ENCODE assay signal across 12 mouse cellular contexts in genomic region chr8:83576921-83577320, GRCm38 (mm10). TPM values are rescaled to one million over a fixed set of nuclear protein-coding genes. Genes with fewer than 3 reads are reported as not detected.
DNase-seq lines count a peak whose midpoint lies in the region; ATAC-seq and TF ChIP-seq lines count a peak whose summit lies in the region.
"Had no signal": no experiment of that assay in that cellular context is flagged by ENCODE, and none has a peak within 500 bp of the region (broad histone marks: within the 10 kb centered on the region; RNA-seq: fewer than 3 reads in every experiment).

No protein-coding gene starts in this region.

- no peak overlapping the region for H3K4me3 ChIP-seq in forebrain, embryonic 10.5 days
- H3K4me3 ChIP-seq in forebrain, embryonic 13.5 days = no peak overlapping the region
- no peak overlapping the region for H3K4me3 ChIP-seq in lung, embryonic 14.5 days (ENCODE audit: low read depth, low read length)
- H3K4me3 ChIP-seq in heart, embryonic 15.5 days = peak overlapping the region; percentile 12
- no peak overlapping the region for H3K4me3 ChIP-seq in liver, postnatal 0 days (ENCODE audit: low read depth, low read length)
- H3K4me3 ChIP-seq in midbrain, embryonic 16.5 days (ENCODE audit: low read depth, low read length) = no peak overlapping the region
- H3K4me3 ChIP-seq: hindbrain, embryonic 15.5 days had no signal

- H3K27me3 ChIP-seq in forebrain, embryonic 10.5 days (ENCODE audit: poor library complexity, severe bottlenecking) = no peaks in the 10 kb centered on the region
- H3K27me3 ChIP-seq in forebrain, embryonic 13.5 days = no peaks in the 10 kb centered on the region
- no peaks in the 10 kb centered on the region for H3K27me3 ChIP-seq in lung, embryonic 14.5 days (ENCODE audit: insufficient read depth, low read length)
- H3K27me3 ChIP-seq in heart, embryonic 15.5 days = no peaks in the 10 kb centered on the region
- H3K27me3 ChIP-seq in liver, postnatal 0 days (ENCODE audit: insufficient read depth, low read length) = no peaks in the 10 kb centered on the region
- H3K27me3 ChIP-seq in midbrain, embryonic 16.5 days (ENCODE audit: control insufficient read depth, insufficient read depth, low read depth, low read length) = no peaks in the 10 kb centered on the region
- H3K27me3 ChIP-seq: hindbrain, embryonic 15.5 days had no signal

- peak overlapping the region; percentile 26; the same call in 1 of the 2 replicates for H3K27ac ChIP-seq in forebrain, embryonic 10.5 days
- no peak overlapping the region for H3K27ac ChIP-seq in forebrain, embryonic 13.5 days
- peak overlapping the region; percentile 95 for H3K27ac ChIP-seq in lung, embryonic 14.5 days (ENCODE audit: low read depth)
- H3K27ac ChIP-seq in heart, embryonic 15.5 days = peak overlapping the region; percentile 97
- H3K27ac ChIP-seq in liver, postnatal 0 days (ENCODE audit: low read depth) = peak overlapping the region; percentile 19; the same call in 1 of the 2 replicates
- H3K27ac ChIP-seq in midbrain, embryonic 16.5 days (ENCODE audit: low read length) = no peak overlapping the region
- H3K27ac ChIP-seq: hindbrain, embryonic 15.5 days; liver, embryonic 14.5 days had no signal

- no peak for ATAC-seq in forebrain, embryonic 13.5 days
- no peak for ATAC-seq in lung, embryonic 14.5 days (ENCODE audit: insufficient read depth)
- no peak for ATAC-seq in heart, embryonic 15.5 days (replicated peaks; ENCODE audit: insufficient number of reproducible peaks, insufficient read depth, low FRiP score, low read depth)
- no peak for ATAC-seq in liver, postnatal 0 days
- no peak for ATAC-seq in midbrain, embryonic 16.5 days

- H3K36me3 ChIP-seq in forebrain, embryonic 10.5 days (replicated peaks) = peaks cover 73% of the 10 kb centered on the region
- H3K36me3 ChIP-seq in forebrain, embryonic 13.5 days (ENCODE audit: poor library complexity, severe bottlenecking) = peaks cover 32% of the 10 kb centered on the region
- H3K36me3 ChIP-seq in lung, embryonic 14.5 days (ENCODE audit: insufficient read depth) = peaks cover 29% of the 10 kb centered on the region
- H3K36me3 ChIP-seq in heart, embryonic 15.5 days = peaks cover 7% of the 10 kb centered on the region
- H3K36me3 ChIP-seq in liver, postnatal 0 days (replicated peaks; ENCODE audit: insufficient read depth, low read length) = peaks cover 16% of the 10 kb centered on the region
- H3K36me3 ChIP-seq in midbrain, embryonic 16.5 days (ENCODE audit: control insufficient read depth, insufficient read depth, low read length) = peaks cover 4% of the 10 kb centered on the region

- TF ChIP-seq EP300 in liver, postnatal 0 days (IDR thresholded peaks at IDR 0.05; ENCODE audit: low read depth) = no peak

- H3K9ac ChIP-seq in forebrain, embryonic 13.5 days = no peak overlapping the region
- H3K9ac ChIP-seq in lung, embryonic 14.5 days = peak overlapping the region; percentile 28; the same call in 1 of the 2 replicates
- peak overlapping the region; percentile 47 for H3K9ac ChIP-seq in heart, embryonic 15.5 days
- no peak overlapping the region for H3K9ac ChIP-seq in liver, postnatal 0 days (replicated peaks)
- no peak overlapping the region for H3K9ac ChIP-seq in midbrain, embryonic 16.5 days (ENCODE audit: low read depth, low read length)
- H3K9ac ChIP-seq: hindbrain, embryonic 15.5 days; liver, embryonic 14.5 days had no signal

- no peak overlapping the region for H3K4me2 ChIP-seq in forebrain, embryonic 13.5 days
- H3K4me2 ChIP-seq in lung, embryonic 14.5 days = peak overlapping the region; percentile 31; the same call in 1 of the 2 replicates
- H3K4me2 ChIP-seq in heart, embryonic 15.5 days = peak overlapping the region; percentile 48
- H3K4me2 ChIP-seq in liver, postnatal 0 days (ENCODE audit: low read depth, low read length) = no peak overlapping the region
- H3K4me2 ChIP-seq in midbrain, embryonic 16.5 days (ENCODE audit: low read length) = no peak overlapping the region
- H3K4me2 ChIP-seq: hindbrain, embryonic 15.5 days had no signal

- peaks cover 70% of the 10 kb centered on the region for H3K4me1 ChIP-seq in forebrain, embryonic 10.5 days
- H3K4me1 ChIP-seq in forebrain, embryonic 13.5 days = peaks cover 51% of the 10 kb centered on the region
- H3K4me1 ChIP-seq in lung, embryonic 14.5 days (ENCODE audit: insufficient read depth) = peaks cover 15% of the 10 kb centered on the region
- H3K4me1 ChIP-seq in heart, embryonic 15.5 days (replicated peaks) = peaks cover 79% of the 10 kb centered on the region
- peaks cover 8% of the 10 kb centered on the region for H3K4me1 ChIP-seq in liver, postnatal 0 days (ENCODE audit: insufficient read depth)
- H3K4me1 ChIP-seq in midbrain, embryonic 16.5 days (ENCODE audit: control insufficient read depth, insufficient read depth, low read length) = peaks cover 26% of the 10 kb centered on the region

- no peaks in the 10 kb centered on the region for H3K9me3 ChIP-seq in forebrain, embryonic 10.5 days
- no peaks in the 10 kb centered on the region for H3K9me3 ChIP-seq in forebrain, embryonic 13.5 days (replicated peaks)
- no peaks in the 10 kb centered on the region for H3K9me3 ChIP-seq in lung, embryonic 14.5 days (ENCODE audit: low read depth, low read length)
- H3K9me3 ChIP-seq in heart, embryonic 15.5 days (replicated peaks) = no peaks in the 10 kb centered on the region
- H3K9me3 ChIP-seq in liver, postnatal 0 days (ENCODE audit: low read length) = no peaks in the 10 kb centered on the region
- no peaks in the 10 kb centered on the region for H3K9me3 ChIP-seq in midbrain, embryonic 16.5 days (replicated peaks; ENCODE audit: control insufficient read depth, low read length, poor library complexity, severe bottlenecking)
- H3K9me3 ChIP-seq: hindbrain, embryonic 15.5 days had no signal

- DNase-seq in forebrain, embryonic 10.5 days (ENCODE audit: extremely low spot score, low spot score) = peak; percentile 14
- no peak for DNase-seq in lung, embryonic 14.5 days
- no peak for DNase-seq in lung, adult 18-20 months
- DNase-seq in liver, postnatal 0 days = peak; percentile 12
- no peak for DNase-seq in T-cell, adult 2 months (ENCODE audit: low spot score)

- no peak for TF ChIP-seq CTCF in lung, embryonic 14.5 days (IDR thresholded peaks at IDR 0.05; ENCODE audit: low read depth)
- TF ChIP-seq CTCF in liver, postnatal 0 days (IDR thresholded peaks at IDR 0.05; ENCODE audit: low read depth) = no peak

- WGBS in forebrain, embryonic 10.5 days = 73% methylated on average over 4 of the region's 4 CpGs
- 83% methylated on average over 4 of the region's 4 CpGs for WGBS in forebrain, embryonic 13.5 days
- WGBS in lung, embryonic 14.5 days = 49% methylated on average over 4 of the region's 4 CpGs
- 51% methylated on average over 4 of the region's 4 CpGs for whole genome bisulfite sequencing in heart, embryonic 15.5 days
- WGBS in liver, postnatal 0 days (ENCODE audit: insufficient replicate concordance) = 79% methylated on average over 4 of the region's 4 CpGs
- WGBS in midbrain, embryonic 16.5 days = 81% methylated on average over 4 of the region's 4 CpGs

RNA-seq across cellular contexts. Expression of gene Ndufb7, which starts 10.4 kb away (rescaled TPM):
- polyA plus RNA-seq in forebrain, embryonic 10.5 days (2016; fragmentation: Nextera tagmentation; extraction: Ambion mirVana) = 342 and 357 TPM in 2 replicates
- polyA plus RNA-seq in forebrain, embryonic 13.5 days (2015; fragmentation: Nextera tagmentation; extraction: Ambion mirVana) = 393 and 412 TPM in 2 replicates
- polyA plus RNA-seq in lung, embryonic 14.5 days (2014; fragmentation: Nextera tagmentation; extraction: Ambion mirVana) = 361 and 362 TPM in 2 replicates
- 537 and 672 TPM in 2 replicates for polyA plus RNA-seq in heart, embryonic 15.5 days (2015; fragmentation: Nextera tagmentation; extraction: Ambion mirVana)
- polyA plus RNA-seq in liver, postnatal 0 days (2015; fragmentation: Nextera tagmentation; extraction: Ambion mirVana) = 298 and 304 TPM in 2 replicates
- 320 and 338 TPM in 2 replicates for polyA plus RNA-seq in midbrain, embryonic 16.5 days (2015; fragmentation: Nextera tagmentation; extraction: Ambion mirVana)

RNA-seq across cellular contexts. Expression of gene Tecr, which starts 30.9 kb away (rescaled TPM):
- polyA plus RNA-seq in forebrain, embryonic 10.5 days (2016; fragmentation: Nextera tagmentation; extraction: Ambion mirVana) = 637 and 658 TPM in 2 replicates
- 613 and 652 TPM in 2 replicates for polyA plus RNA-seq in forebrain, embryonic 13.5 days (2015; fragmentation: Nextera tagmentation; extraction: Ambion mirVana)
- 531 and 570 TPM in 2 replicates for polyA plus RNA-seq in lung, embryonic 14.5 days (2014; fragmentation: Nextera tagmentation; extraction: Ambion mirVana)
- polyA plus RNA-seq in heart, embryonic 15.5 days (2015; fragmentation: Nextera tagmentation; extraction: Ambion mirVana) = 349 and 431 TPM in 2 replicates
- polyA plus RNA-seq in liver, postnatal 0 days (2015; fragmentation: Nextera tagmentation; extraction: Ambion mirVana) = 252 and 258 TPM in 2 replicates
- 1,093 and 1,247 TPM in 2 replicates for polyA plus RNA-seq in midbrain, embryonic 16.5 days (2015; fragmentation: Nextera tagmentation; extraction: Ambion mirVana)

RNA-seq across cellular contexts. Expression of gene Dnajb1, which starts 31.1 kb away (rescaled TPM):
- 65.2 and 77.8 TPM in 2 replicates for polyA plus RNA-seq in forebrain, embryonic 10.5 days (2016; fragmentation: Nextera tagmentation; extraction: Ambion mirVana)
- 59.4 and 61.9 TPM in 2 replicates for polyA plus RNA-seq in forebrain, embryonic 13.5 days (2015; fragmentation: Nextera tagmentation; extraction: Ambion mirVana)
- 54.9 and 61.3 TPM in 2 replicates for polyA plus RNA-seq in lung, embryonic 14.5 days (2014; fragmentation: Nextera tagmentation; extraction: Ambion mirVana)
- polyA plus RNA-seq in heart, embryonic 15.5 days (2015; fragmentation: Nextera tagmentation; extraction: Ambion mirVana) = 36.7 and 47.2 TPM in 2 replicates
- polyA plus RNA-seq in liver, postnatal 0 days (2015; fragmentation: Nextera tagmentation; extraction: Ambion mirVana) = 29.4 and 31.6 TPM in 2 replicates
- polyA plus RNA-seq in midbrain, embryonic 16.5 days (2015; fragmentation: Nextera tagmentation; extraction: Ambion mirVana) = 60.2 and 60.8 TPM in 2 replicates

RNA-seq across cellular contexts. Expression of gene Olfr370, which starts 41.3 kb away (rescaled TPM):
- not detected in 2 replicates for polyA plus RNA-seq in forebrain, embryonic 10.5 days (2016; fragmentation: Nextera tagmentation; extraction: Ambion mirVana)
- 0.15 TPM in 1 of 2 replicates, not detected in the other for polyA plus RNA-seq in forebrain, embryonic 13.5 days (2015; fragmentation: Nextera tagmentation; extraction: Ambion mirVana)
- not detected in 2 replicates for polyA plus RNA-seq in lung, embryonic 14.5 days (2014; fragmentation: Nextera tagmentation; extraction: Ambion mirVana)
- polyA plus RNA-seq in heart, embryonic 15.5 days (2015; fragmentation: Nextera tagmentation; extraction: Ambion mirVana) = not detected in 2 replicates
- polyA plus RNA-seq in liver, postnatal 0 days (2015; fragmentation: Nextera tagmentation; extraction: Ambion mirVana) = not detected in 2 replicates
- 0.07 TPM in 1 of 2 replicates, not detected in the other for polyA plus RNA-seq in midbrain, embryonic 16.5 days (2015; fragmentation: Nextera tagmentation; extraction: Ambion mirVana)
- polyA plus RNA-seq: embryonic facial prominence, embryonic 11.5 days; liver, embryonic 14.5 days; neural tube, embryonic 14.5 days had no signal

Comparison
In these comparisons a context has a peak if more than half of its experiments do, and no peak if none do; other contexts are left out.
1. H3K27ac ChIP-seq: peak in forebrain, embryonic 10.5 days (single experiment), lung, embryonic 14.5 days (single experiment), heart, embryonic 15.5 days (single experiment) and liver, postnatal 0 days (single experiment); none in forebrain, embryonic 13.5 days (single experiment) and midbrain, embryonic 16.5 days (single experiment).
2. DNase-seq: peak in forebrain, embryonic 10.5 days (single experiment) and liver, postnatal 0 days (single experiment); none in lung, embryonic 14.5 days (single experiment), lung, adult 18-20 months (0 of 2) and T-cell, adult 2 months (single experiment).
3. H3K4me2 ChIP-seq: peak in lung, embryonic 14.5 days (single experiment) and heart, embryonic 15.5 days (single experiment); none in forebrain, embryonic 13.5 days (single experiment), liver, postnatal 0 days (single experiment) and midbrain, embryonic 16.5 days (single experiment).
4. H3K9ac ChIP-seq: peak in lung, embryonic 14.5 days (single experiment) and heart, embryonic 15.5 days (single experiment); none in forebrain, embryonic 13.5 days (single experiment), liver, postnatal 0 days (single experiment) and midbrain, embryonic 16.5 days (single experiment).